Mouse (Mus musculus) adrenal gland, adult 2 months (tissue): ENCODE results near the gene Sord. TPM values are rescaled to one million over a fixed set of nuclear protein-coding genes. Genes with fewer than 3 reads are reported as not detected.

Experiments used
- DNase-seq: peaks from one replicate; pipeline ENCODE4 v3.0.0; 2021
- polyA plus RNA-seq: library from polyadenylated mRNA; depleted of rRNA; stranded (reverse); fragments of >200 nt; gene quantifications from 2 replicates; pipeline ENCODE4 v1.2.3, GENCODE M21; 2012; rRNA removed
- total RNA-seq, 2 experiments: library from RNA; stranded (reverse); gene quantifications; 2 replicates each; pipeline ENCODE4 v1.2.3; 2021

The Sord gene
- total and polyA plus RNA-seq, 3 experiments: 10.5 to 112 (median 57.2) TPM

DNA sequence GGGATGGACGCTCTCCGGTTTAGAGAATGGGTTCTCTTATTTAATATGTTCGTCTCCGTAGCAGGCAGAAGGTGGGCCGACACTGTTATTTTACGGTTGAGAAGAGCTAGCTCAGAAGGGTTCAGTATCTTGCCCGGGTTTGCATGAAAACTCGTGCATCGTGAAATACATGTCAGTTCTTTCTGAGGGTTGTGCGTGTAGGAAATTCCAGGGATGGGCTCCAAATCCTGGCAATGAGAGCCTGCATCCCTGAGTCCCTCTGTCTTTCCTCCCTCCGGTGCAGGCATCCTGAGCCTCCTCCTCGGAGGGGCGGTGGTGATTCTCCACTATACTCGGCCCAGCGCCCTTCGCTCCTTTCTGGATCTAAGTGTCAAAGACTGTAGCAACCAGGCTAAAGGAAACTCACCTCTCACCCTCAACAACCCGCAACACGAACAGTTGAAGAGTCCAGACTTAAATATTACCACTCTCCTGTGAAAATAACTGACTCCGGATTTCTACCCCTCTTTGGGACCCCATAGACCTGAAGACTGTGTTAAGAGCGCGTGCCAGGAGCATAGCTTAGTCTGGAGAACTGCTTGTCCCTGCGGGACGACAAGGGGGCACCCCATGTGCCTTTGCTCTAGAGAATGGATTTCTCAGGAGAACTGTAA lies 67.5 kb downstream of the Sord start:
- DNase-seq: no peak

DNA sequence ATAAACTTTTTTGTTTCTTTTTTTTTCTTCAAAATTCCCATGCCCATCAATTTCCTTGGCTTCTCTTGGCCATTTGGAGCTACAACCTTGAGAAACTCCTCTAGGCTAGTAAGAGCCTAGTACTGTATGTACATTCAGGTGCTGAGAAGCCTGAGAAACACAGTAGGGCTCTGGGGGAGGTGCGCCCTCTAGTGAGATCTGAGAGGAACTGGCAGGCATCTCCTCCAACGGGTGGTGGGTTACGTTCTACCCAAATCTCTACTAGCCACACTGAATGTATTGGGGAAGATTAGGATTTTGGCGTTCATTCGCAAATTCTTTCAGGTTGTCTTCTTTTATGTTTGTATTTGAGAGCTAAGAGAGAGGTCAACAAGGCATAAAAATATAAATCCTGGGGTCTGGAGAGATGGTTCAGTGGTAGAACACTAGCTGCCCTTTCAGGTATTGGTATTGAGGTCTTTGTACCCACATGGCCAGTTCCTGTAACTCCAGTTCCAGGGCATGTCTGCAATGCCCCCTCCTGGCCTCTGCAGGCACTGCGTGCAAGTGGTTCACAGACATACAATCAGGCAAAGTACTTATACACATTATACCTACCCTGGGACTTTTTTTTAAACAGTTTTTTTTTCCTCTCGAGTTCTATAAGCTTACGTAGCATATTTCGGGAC lies 68.2 kb downstream of the Sord start:
- DNase-seq: peak; percentile 61

DNA sequence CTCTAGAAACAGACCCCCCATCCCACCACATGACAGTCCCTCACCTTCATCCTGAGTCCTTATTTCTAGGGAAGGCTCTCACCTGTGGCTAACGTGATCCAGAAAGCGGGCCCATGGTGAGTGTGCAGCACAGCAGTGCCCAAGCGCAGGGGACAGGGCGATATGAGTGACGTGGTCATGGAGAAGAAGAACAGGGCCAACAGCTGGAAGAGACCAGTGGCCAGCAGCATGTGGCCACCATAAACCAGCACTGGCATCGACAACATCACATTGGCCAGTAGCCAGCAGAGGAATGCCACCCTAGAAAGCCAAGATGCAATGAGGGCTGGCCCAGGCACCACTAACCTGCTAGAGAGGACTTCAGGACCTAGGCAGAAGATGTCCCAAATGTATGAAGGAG lies 70.0 kb downstream of the Sord start:
- DNase-seq: no peak

DNA sequence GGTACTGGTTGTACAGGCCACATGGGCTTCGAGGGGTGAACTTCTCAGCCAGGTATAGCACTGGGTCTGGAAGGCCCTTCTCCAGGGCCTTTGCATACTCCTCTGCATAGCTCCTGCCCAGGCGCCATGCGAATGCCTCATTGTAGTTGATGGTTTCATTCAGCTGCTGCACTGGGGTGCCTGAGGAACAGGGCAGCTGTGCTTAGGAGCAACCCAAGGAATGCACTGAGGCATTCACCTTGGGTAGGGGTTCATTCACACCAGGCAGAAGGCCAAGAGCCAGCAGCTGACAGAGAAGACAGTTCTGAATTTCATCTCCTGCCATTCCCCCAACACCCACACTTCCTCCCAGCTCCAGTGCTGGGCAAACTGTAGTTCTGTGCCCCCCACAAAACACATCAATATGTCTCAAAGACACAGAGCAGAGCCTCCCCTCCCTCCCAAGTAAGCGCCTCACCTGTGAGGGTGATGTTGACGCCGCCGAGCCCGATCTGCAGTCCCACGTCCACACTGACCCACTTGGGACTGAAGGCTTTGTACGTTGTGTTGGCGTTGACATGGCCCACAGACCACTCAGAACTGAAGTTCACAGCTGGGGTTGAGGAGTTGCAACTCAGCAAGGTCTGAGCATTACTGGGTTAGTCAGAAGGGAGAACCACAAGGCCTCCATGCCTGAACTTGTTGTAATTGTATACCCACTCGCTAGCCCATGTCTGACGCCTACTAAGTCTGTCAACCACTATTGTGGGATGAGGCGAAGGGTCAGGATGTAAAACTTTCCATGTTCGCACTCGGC lies 70.7 kb downstream of the Sord start:
- DNase-seq: no peak

DNA sequence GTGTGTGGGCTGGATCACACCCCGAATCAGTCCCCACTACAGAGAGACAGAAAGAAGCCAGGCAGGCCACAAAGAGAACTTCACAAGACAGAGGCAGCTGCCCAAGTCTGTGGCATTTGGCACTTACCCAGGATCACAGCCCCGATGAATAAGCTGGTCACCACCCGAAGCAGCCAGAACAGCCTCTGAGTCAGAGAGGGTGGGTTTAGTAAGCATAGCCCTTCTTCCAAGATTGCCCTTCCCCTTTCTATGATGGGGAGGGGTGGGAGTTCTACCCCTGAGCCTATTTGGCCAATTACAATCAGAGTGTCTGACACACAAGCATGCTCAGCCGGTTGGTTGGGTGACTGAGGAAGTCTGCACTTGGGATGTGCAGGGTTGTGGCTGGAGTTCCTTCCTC lies 71.6 kb downstream of the Sord start:
- peak; percentile 79 for DNase-seq

DNA sequence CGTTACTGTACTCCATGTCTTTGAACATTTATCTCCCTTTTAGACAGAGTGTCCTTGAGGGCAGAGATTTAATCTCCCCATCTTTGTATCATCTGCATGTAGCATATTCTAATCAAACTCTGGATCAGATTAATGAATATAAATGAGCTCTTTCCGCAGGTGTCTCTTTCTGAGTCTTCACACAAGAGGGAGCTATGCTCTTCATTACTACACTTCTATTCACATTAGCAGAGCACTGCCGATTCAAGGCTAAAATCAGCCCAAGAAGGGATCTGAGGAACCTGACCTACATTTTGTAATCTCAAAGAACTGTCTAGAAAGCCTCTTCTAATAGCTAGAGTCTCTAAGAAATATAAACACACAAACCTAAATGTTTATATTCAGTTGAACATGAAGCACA lies 75.1 kb downstream of the Sord start:
- no peak for DNase-seq

DNA sequence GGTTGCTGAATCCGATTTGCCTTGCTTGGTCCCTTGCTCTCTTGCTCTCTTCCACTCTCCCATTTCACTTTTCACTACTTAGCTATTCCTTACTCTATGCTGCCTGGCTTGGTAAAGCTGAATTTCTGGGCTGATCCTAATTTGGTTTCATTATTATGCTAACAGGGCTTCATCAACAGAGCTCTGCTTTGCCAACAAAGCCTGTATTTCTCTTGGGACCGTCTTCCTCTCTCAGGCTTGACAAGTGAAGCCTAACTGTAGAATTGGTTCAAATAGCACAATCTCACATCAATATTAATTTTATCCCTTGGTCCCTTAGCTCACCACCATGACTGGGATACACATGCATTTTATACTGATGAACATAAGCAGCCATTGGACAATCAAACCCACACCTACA lies 77.0 kb downstream of the Sord start:
- no peak for DNase-seq

DNA sequence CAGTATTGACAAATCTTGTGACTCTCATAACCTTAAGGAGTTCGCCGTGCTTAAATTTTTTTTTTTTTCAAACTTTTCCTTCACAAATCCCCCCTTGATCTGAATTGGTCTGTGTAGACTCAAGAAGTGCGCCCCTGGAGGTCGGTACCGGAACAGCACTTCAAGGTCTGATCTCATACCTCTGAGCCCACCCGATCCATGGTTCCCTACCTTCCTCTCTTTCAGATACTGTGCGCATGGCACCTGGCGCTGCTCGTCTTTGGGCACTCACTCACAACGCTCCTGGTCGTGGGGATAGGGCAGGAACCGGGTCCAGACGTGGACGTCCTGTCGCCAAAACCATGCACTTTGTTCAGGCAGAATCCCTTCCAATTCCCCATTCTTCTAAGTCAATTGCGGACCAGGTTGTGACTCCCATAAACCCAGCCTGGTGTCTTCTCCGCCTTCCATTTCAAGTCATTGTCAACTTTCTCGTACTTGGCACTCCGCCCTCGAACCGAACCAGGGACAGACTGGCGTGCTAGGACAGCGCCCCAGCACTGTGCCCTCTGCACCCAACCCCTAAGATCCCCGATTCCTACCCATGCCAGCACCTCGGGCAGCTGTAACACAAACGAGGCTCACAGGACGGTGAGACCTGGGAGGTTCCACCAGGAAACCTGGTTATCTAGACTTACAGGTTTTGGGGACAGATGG lies 78.3 kb downstream of the Sord start:
- peak; percentile 27 for DNase-seq

DNA sequence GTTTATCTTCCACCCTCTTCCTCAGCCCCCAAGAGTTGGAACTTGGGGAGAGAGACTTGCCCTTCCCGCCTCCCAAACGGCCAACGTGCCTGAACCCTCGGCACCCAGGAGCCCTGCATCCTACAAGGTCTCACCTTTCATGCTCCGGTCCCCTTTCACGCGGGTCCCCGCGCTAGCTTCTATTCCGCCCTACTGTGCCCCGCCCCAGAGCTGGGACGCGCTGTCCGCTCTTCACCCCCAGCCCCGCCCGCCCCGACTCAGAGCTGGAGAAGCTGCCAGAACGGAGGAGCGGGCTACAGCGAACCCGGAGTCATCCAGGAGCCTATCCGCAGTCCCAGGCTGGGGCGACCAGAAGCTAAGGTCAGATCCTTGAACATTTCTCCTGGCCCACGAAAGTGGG lies 79.0 kb downstream of the Sord start, which contains the start of gene Duoxa1:
Gene Duoxa1, minus strand, starts transcription at position 195 of the 400 bp plus-strand sequence.
- peak; percentile 5 for DNase-seq

Other genes starting within 250 kb of the Sord start
- 10 to 100 TPM; 15.7 to 21.1 TPM for gene Eif3j1, start 206.2 kb upstream of the Sord start, total RNA-seq
- 6.0 and 7.8 TPM in 2 replicates for gene Eif3j1, start 206.2 kb upstream of the Sord start, polyA plus RNA-seq
- gene Spg11, start 116.4 kb upstream of the Sord start, total RNA-seq: 10 to 100 TPM; 17.1 to 17.6 TPM
- gene Spg11, start 116.4 kb upstream of the Sord start, polyA plus RNA-seq: 5.4 and 6.2 TPM in 2 replicates
- 1,000 to 10,000 TPM; 1,021 to 1,206 TPM for gene B2m, start 87.1 kb upstream of the Sord start, total RNA-seq
- gene B2m, start 87.1 kb upstream of the Sord start, polyA plus RNA-seq: 522 and 790 TPM in 2 replicates
- gene Trim69, start 74.0 kb upstream of the Sord start, total RNA-seq: not detected
- gene Trim69, start 74.0 kb upstream of the Sord start, polyA plus RNA-seq: not detected in 2 replicates
- gene Patl2, start 48.6 kb upstream of the Sord start, total RNA-seq: not detected
- 0.03 TPM in 1 of 2 replicates, not detected in the other for gene Patl2, start 48.6 kb upstream of the Sord start, polyA plus RNA-seq
- gene Terb2, start 48.5 kb upstream of the Sord start, total RNA-seq: not detected
- gene Terb2, start 48.5 kb upstream of the Sord start, polyA plus RNA-seq: not detected in 2 replicates
- under 1 TPM in 1 of 2 experiments, not detected in 1; 0.07 TPM for gene Duox2, start 63.7 kb downstream of the Sord start, total RNA-seq
- 0.04 and 0.06 TPM in 2 replicates for gene Duox2, start 63.7 kb downstream of the Sord start, polyA plus RNA-seq
- gene Duoxa2, start 64.2 kb downstream of the Sord start, total RNA-seq: not detected
- 0.08 TPM in 1 of 2 replicates, not detected in the other for gene Duoxa2, start 64.2 kb downstream of the Sord start, polyA plus RNA-seq
- under 1 TPM in 1 of 2 experiments, not detected in 1; 0.31 TPM for gene Duoxa1, start 79.0 kb downstream of the Sord start, total RNA-seq
- gene Duoxa1, start 79.0 kb downstream of the Sord start, polyA plus RNA-seq: 0.58 and 0.97 TPM in 2 replicates
- gene Duox1, start 80.9 kb downstream of the Sord start, total RNA-seq: not detected
- gene Duox1, start 80.9 kb downstream of the Sord start, polyA plus RNA-seq: 0.07 and 0.17 TPM in 2 replicates
- gene Shf, start 134.4 kb downstream of the Sord start, total RNA-seq: 10 to 100 TPM in 1 of 2 experiments, 1 to 10 TPM in 1; 6.0 to 13.0 TPM
- 12.3 and 15.9 TPM in 2 replicates for gene Shf, start 134.4 kb downstream of the Sord start, polyA plus RNA-seq
- gene Slc28a2, start 191.7 kb downstream of the Sord start, total RNA-seq: 1 to 10 TPM; 1.5 to 2.7 TPM
- 0.83 and 2.0 TPM in 2 replicates for gene Slc28a2, start 191.7 kb downstream of the Sord start, polyA plus RNA-seq